Mouse (Mus musculus) liver, adult (tissue): ENCODE measurements around the gene Tmigd1.

Source experiments
- GATA4 ChIP-seq: IDR thresholded peaks from 2 replicates; pipeline ENCODE4 v1.6.1; 2014; ENCODE audit warnings: mild to moderate bottlenecking, low read length; ENCODE audit not compliant: insufficient replicate concordance

Gene Tmigd1

GRCm38 (mm10) chr11:76901579-76902361 is at the start of gene Tmigd1:
Tmigd1 (plus strand) TSS chr11:76902159.
- no peak for TF ChIP-seq GATA4

GRCm38 (mm10) chr11:76854475-76855341 is 47.3 kb upstream of the Tmigd1 start:
- no peak for TF ChIP-seq GATA4

- no peak for TF ChIP-seq GATA4
These were observed 45.4 kb upstream of the Tmigd1 start for GRCm38 (mm10) chr11:76856601-76857000.

- no peak for TF ChIP-seq GATA4
These were observed 44.8 kb upstream of the Tmigd1 start for GRCm38 (mm10) chr11:76857111-76857510.

- TF ChIP-seq GATA4, result no peak
These were observed 43.2 kb upstream of the Tmigd1 start for GRCm38 (mm10) chr11:76858781-76859180.

GRCm38 (mm10) chr11:76859261-76859660 is 42.7 kb upstream of the Tmigd1 start:
- TF ChIP-seq GATA4, result no peak

- no peak for TF ChIP-seq GATA4
These were observed 40.8 kb upstream of the Tmigd1 start for GRCm38 (mm10) chr11:76861185-76861584.

GRCm38 (mm10) chr11:76872556-76873234 is 29.3 kb upstream of the Tmigd1 start:
- TF ChIP-seq GATA4, result no peak

- no peak for TF ChIP-seq GATA4
These were observed 28.1 kb upstream of the Tmigd1 start for GRCm38 (mm10) chr11:76873865-76874264.

- no peak for TF ChIP-seq GATA4
These were observed 27.2 kb upstream of the Tmigd1 start for GRCm38 (mm10) chr11:76874766-76875165.

GRCm38 (mm10) chr11:76879816-76880215 is 22.1 kb upstream of the Tmigd1 start:
- TF ChIP-seq GATA4, result no peak

GRCm38 (mm10) chr11:76884451-76884850 is 17.5 kb upstream of the Tmigd1 start:
- TF ChIP-seq GATA4, result no peak

- TF ChIP-seq GATA4, result no peak; the same call in 1 of the 2 replicates
These were observed 12.4 kb upstream of the Tmigd1 start for GRCm38 (mm10) chr11:76889339-76890164.

GRCm38 (mm10) chr11:76891171-76891570 is 10.8 kb upstream of the Tmigd1 start:
- no peak for TF ChIP-seq GATA4
